Mouse (Mus musculus) myocyte (in vitro differentiated cells): ENCODE measurements around the gene Rgs19.

Source experiments
- MAX ChIP-seq: IDR thresholded peaks from one replicate; pipeline ENCODE4 v1.6.1; 2011; ENCODE audit warnings: low read depth, mild to moderate bottlenecking, control low read depth
- POLR2A ChIP-seq: IDR thresholded peaks from one replicate; pipeline ENCODE4 v1.6.1; 2011; ENCODE audit warnings: low read depth, mild to moderate bottlenecking, control low read depth, moderate library complexity; ENCODE audit not compliant: insufficient read length
- POLR2AphosphoS2 ChIP-seq: IDR thresholded peaks from one replicate; pipeline ENCODE4 v1.6.1; 2011; ENCODE audit warnings: low read depth, control low read depth; ENCODE audit not compliant: insufficient read length
- REST ChIP-seq: IDR thresholded peaks from one replicate; pipeline ENCODE4 v1.6.1; 2011; ENCODE audit warnings: mild to moderate bottlenecking, control low read depth, moderate library complexity; ENCODE audit not compliant: insufficient read depth, insufficient read length
- USF1 ChIP-seq: IDR thresholded peaks from one replicate; pipeline ENCODE4 v1.6.1; 2011; ENCODE audit warnings: low read depth, mild to moderate bottlenecking, control low read depth, moderate library complexity

- TF ChIP-seq POLR2A (no peak), USF1 (no peak), MAX (no peak), REST (no peak), POLR2AphosphoS2 (no peak)
Observed at GRCm38 (mm10) chr2:181698241-181698640, 4.5 kb upstream of the Rgs19 start, which contains the start of gene Lkaaear1.
